Mouse (Mus musculus) thymus, adult 2 months (tissue): ENCODE measurements around the gene Supt4a.

ENCODE experiments used
- CTCF ChIP-seq: fragments of 200-500 bp; IDR thresholded peaks from 2 replicates; pipeline ENCODE4 v1.5.1; 2012; ENCODE audit warnings: mild to moderate bottlenecking, control low read depth, low read length, moderate library complexity, borderline replicate concordance; ENCODE audit not compliant: control insufficient read depth, poor library complexity, insufficient read depth; ENCODE audit errors: extremely low read depth
- POLR2A ChIP-seq: fragments of 200-500 bp; IDR thresholded peaks from 2 replicates; pipeline ENCODE4 v1.6.1; 2012; ENCODE audit warnings: mild to moderate bottlenecking, low read length, control low read depth, moderate library complexity; ENCODE audit not compliant: control insufficient read depth, poor library complexity, insufficient read depth; ENCODE audit errors: extremely low read depth

DNA sequence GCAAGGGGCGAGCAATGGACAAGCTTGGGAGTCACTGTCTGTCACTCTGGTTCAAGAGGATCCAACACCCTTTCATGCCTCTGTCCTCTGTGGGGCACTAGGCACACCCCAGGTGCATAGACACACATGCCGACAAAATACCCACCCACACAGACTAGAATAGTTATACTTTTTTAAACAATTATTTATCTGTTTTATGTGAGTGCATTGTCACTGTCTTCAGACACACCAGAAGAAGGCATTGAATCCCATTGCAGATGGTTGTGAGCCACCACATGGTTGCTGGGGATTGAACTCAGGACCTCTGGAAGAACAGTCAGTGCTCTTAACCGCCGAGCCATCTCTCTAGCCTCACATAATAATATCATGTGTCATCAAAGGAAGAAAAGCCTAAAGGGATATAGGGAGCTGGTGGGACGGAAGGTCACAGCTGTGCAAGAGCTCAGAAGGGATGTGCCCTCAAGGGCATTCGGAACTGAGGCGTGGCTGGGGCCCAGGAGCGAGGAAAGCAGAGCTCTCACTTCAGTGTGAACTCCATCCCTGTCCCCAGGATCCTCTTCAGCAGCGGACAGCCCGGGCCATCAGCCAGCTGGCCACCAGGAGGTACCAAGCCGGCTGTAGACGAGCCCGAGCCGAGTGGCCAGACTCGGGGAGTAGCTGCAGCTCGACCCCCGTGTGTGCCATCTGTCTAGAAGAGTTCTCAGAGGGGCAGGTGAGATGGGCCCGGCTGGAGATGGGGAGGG, 8.3 kb upstream of the Supt4a start:
- TF ChIP-seq CTCF (no peak), POLR2A (no peak)
